Comparison of ENCODE assay signal across 10 mouse cellular contexts in genomic region chr8:87796234-87796633, GRCm38 (mm10).
A peak's percentile ranks its signal among the peaks of the same experiment; 100 is the strongest.
DNase-seq lines count a peak whose midpoint lies in the region; ATAC-seq and TF ChIP-seq lines count a peak whose summit lies in the region.
"Had no signal": no experiment of that assay in that cellular context is flagged by ENCODE, and none has a peak within 500 bp of the region (broad histone marks: within the 10 kb centered on the region; RNA-seq: fewer than 3 reads in every experiment).

No protein-coding gene starts in this region.

- no peaks in the 10 kb centered on the region for H3K9me3 ChIP-seq in hindbrain, embryonic 13.5 days
- H3K9me3 ChIP-seq in hindbrain, embryonic 11.5 days (ENCODE audit: control insufficient read depth, low read length): no peaks in the 10 kb centered on the region
- H3K9me3 ChIP-seq in stomach, postnatal 0 days (ENCODE audit: control insufficient read depth, low read length): no peaks in the 10 kb centered on the region
- H3K9me3 ChIP-seq: heart, embryonic 15.5 days had no signal

- 0 out of 2 replicates have a peak overlapping the region, but pooled peaks have one; percentile 35 for H3K9ac ChIP-seq in hindbrain, embryonic 13.5 days
- no peak overlapping the region for H3K9ac ChIP-seq in hindbrain, embryonic 11.5 days (ENCODE audit: low read depth, low read length)
- no peak overlapping the region for H3K9ac ChIP-seq in stomach, postnatal 0 days (ENCODE audit: low read length)
- H3K9ac ChIP-seq: heart, embryonic 15.5 days had no signal

- no peak overlapping the region for H3K4me2 ChIP-seq in hindbrain, embryonic 13.5 days
- no peak overlapping the region for H3K4me2 ChIP-seq in hindbrain, embryonic 11.5 days (replicated peaks; ENCODE audit: low read depth, low read length)
- no peak overlapping the region for H3K4me2 ChIP-seq in stomach, postnatal 0 days (replicated peaks; ENCODE audit: low read depth)
- H3K4me2 ChIP-seq: heart, embryonic 15.5 days had no signal

- WGBS in hindbrain, embryonic 13.5 days: 67% methylated on average over 7 of the region's 7 CpGs
- WGBS in hindbrain, embryonic 11.5 days: 74% methylated on average over 7 of the region's 7 CpGs
- WGBS in stomach, postnatal 0 days: 73% methylated on average over 7 of the region's 7 CpGs

- no peak for DNase-seq in hindbrain, embryonic 11.5 days (ENCODE audit: low spot score)
- DNase-seq in right cerebral cortex, adult 18-20 months: peak; percentile 19
- no peak for DNase-seq in right cerebral cortex, postnatal 14 days
- peak; percentile 76 to 79 for DNase-seq in cerebellum, postnatal 10 days
- DNase-seq in stomach, postnatal 0 days (ENCODE audit: low spot score): no peak
- DNase-seq in urinary bladder, adult 2 months (ENCODE audit: low spot score): no peak
- no peak for DNase-seq in ovary, adult 18-20 months (ENCODE audit: low spot score)

- no peak for TF ChIP-seq EP300 in stomach, postnatal 0 days (optimal IDR thresholded peaks at IDR 0.05)

- H3K27me3 ChIP-seq in hindbrain, embryonic 13.5 days: no peaks in the 10 kb centered on the region
- no peaks in the 10 kb centered on the region for H3K27me3 ChIP-seq in hindbrain, embryonic 11.5 days (ENCODE audit: control insufficient read depth, insufficient read depth, low read length)
- H3K27me3 ChIP-seq in stomach, postnatal 0 days (ENCODE audit: control insufficient read depth, insufficient read depth, low read length): no peaks in the 10 kb centered on the region

- H3K4me1 ChIP-seq in hindbrain, embryonic 13.5 days (replicated peaks): peaks cover 39% of the 10 kb centered on the region
- H3K4me1 ChIP-seq in hindbrain, embryonic 11.5 days (replicated peaks; ENCODE audit: control insufficient read depth, insufficient read depth, low read length): no peaks in the 10 kb centered on the region; the same call in 1 of the 2 replicates
- H3K4me1 ChIP-seq in stomach, postnatal 0 days (replicated peaks; ENCODE audit: control insufficient read depth, insufficient read depth): no peaks in the 10 kb centered on the region
- H3K4me1 ChIP-seq: heart, embryonic 15.5 days had no signal

- 0 out of 2 replicates have a peak overlapping the region, but pooled peaks have one; percentile 3 for H3K27ac ChIP-seq in hindbrain, embryonic 13.5 days
- H3K27ac ChIP-seq in hindbrain, embryonic 11.5 days (ENCODE audit: low read depth, low read length): no peak overlapping the region
- H3K27ac ChIP-seq in stomach, postnatal 0 days (replicated peaks): no peak overlapping the region
- H3K27ac ChIP-seq: heart, embryonic 15.5 days had no signal

- ATAC-seq in hindbrain, embryonic 13.5 days (ENCODE audit: low FRiP score): no peak
- ATAC-seq in hindbrain, embryonic 11.5 days (ENCODE audit: low FRiP score): no peak
- ATAC-seq in stomach, postnatal 0 days (ENCODE audit: low FRiP score, low TSS enrichment): no peak

- TF ChIP-seq CTCF in stomach, postnatal 0 days (IDR thresholded peaks at IDR 0.05; ENCODE audit: low read depth): peak; percentile 72

- no peaks in the 10 kb centered on the region for H3K36me3 ChIP-seq in hindbrain, embryonic 13.5 days
- no peaks in the 10 kb centered on the region for H3K36me3 ChIP-seq in hindbrain, embryonic 11.5 days (ENCODE audit: control insufficient read depth, insufficient read depth, low read length)
- no peaks in the 10 kb centered on the region for H3K36me3 ChIP-seq in stomach, postnatal 0 days (ENCODE audit: control insufficient read depth, insufficient read depth, low read length)
- H3K36me3 ChIP-seq: heart, embryonic 15.5 days had no signal

- no peak overlapping the region for H3K4me3 ChIP-seq in hindbrain, embryonic 13.5 days
- no peak overlapping the region for H3K4me3 ChIP-seq in hindbrain, embryonic 11.5 days (ENCODE audit: low read depth, low read length)
- H3K4me3 ChIP-seq in stomach, postnatal 0 days (ENCODE audit: low read depth, low read length): no peak overlapping the region
- H3K4me3 ChIP-seq: erythroblast, embryonic 14.5 days; heart, embryonic 15.5 days had no signal

Comparison
In these comparisons a context has a peak if more than half of its experiments do, and no peak if none do; other contexts are left out.
1. DNase-seq: peak in right cerebral cortex, adult 18-20 months (single experiment) and cerebellum, postnatal 10 days (2 of 2); none in hindbrain, embryonic 11.5 days (single experiment), right cerebral cortex, postnatal 14 days (single experiment), stomach, postnatal 0 days (single experiment), urinary bladder, adult 2 months (single experiment) and ovary, adult 18-20 months (single experiment).